Mouse (Mus musculus): ENCODE results near the gene Krt83.

The Krt83 gene

GRCm38 (mm10) chr15:101472952-101473528 lies 18.3 kb downstream of the Krt83 start, which contains the start of gene Krt86:
Gene Krt86 (plus strand): TSS chr15:101473478.
- no peak for DNase-seq (ENCODE audit: low spot score in 2 of 2)

DNA sequence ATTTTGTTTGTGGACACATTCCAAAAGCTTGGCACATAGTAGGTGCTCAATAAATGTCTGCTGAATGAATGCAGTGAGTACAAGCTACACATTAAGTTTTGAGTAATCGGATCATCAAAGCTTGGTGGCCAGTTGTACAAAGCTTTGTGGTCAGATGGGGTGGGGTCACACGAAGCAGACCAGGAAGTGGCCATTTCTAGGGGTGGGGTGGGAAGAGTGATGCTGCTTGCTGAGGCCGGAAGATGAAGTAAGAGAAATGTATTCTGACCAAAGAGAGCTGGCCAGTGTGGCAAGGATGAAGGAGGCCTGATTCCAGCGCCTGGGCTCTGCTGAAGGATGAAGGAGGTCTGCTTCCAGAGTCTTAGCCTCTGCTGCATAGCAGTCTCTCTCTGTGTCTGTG lies 22.2 kb downstream of the Krt83 start:
- no peak for DNase-seq (ENCODE audit: low spot score in 2 of 2)

DNA sequence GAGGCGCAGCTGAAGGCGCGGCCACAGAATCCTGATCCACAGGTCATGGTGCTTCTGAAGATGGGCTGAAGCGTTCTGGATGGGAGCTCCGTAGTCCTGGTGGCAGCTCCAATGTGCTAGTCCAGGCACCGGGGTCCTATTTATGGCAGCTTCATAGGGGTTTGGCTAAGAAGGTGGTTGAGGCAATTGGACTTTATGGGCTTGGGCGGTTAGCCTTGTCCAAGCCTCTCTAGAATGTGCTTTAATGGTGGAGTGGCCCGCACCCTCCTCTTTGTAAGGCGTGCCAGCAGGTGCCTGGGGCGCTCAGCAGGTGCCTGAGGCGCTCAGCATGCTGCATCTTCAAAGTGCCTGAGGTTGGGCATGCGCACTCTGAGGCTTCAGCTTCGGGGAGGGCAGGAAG lies 27.7 kb downstream of the Krt83 start, which contains the start of gene Krt81:
Gene Krt81 (minus strand): TSS at position 101 of the 400 bp plus-strand sequence.
- no peak for DNase-seq (ENCODE audit: low spot score in 2 of 2)

- no peak for DNase-seq (ENCODE audit: low spot score in 2 of 2)
These were observed 32.0 kb downstream of the Krt83 start for GRCm38 (mm10) chr15:101459283-101459682.

DNA sequence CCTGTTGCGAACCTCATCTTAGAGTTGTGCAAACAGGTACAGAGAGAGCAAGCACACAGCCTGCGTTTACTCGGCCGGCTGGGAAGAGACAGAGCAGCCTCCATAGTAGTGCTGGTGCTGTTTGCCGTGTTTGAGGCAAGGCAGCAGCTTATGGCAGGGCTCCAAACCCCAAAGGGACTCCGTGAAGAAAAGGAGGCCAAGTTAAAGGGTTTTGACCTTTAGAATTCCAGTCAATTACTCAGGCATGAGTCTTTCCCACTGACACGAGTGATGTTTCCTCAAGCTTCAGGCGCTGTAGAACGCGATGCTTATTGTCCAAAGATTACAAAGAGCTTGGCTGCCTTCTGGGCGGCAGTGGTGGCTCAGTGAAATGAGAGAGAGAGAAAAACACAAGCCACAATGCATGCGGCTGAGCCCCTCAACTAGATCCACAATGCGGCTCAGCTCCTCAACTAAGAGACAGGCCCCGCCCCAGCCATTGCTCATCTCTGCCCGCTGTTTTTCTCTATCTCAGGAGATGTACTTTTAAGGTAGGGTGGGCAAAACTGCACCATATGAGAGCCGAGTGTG lies 32.9 kb downstream of the Krt83 start:
- no peak for DNase-seq (ENCODE audit: low spot score in 2 of 2)

- DNase-seq (ENCODE audit: low spot score in 2 of 2): no peak
These were observed 35.4 kb downstream of the Krt83 start for GRCm38 (mm10) chr15:101455891-101456290.

DNA sequence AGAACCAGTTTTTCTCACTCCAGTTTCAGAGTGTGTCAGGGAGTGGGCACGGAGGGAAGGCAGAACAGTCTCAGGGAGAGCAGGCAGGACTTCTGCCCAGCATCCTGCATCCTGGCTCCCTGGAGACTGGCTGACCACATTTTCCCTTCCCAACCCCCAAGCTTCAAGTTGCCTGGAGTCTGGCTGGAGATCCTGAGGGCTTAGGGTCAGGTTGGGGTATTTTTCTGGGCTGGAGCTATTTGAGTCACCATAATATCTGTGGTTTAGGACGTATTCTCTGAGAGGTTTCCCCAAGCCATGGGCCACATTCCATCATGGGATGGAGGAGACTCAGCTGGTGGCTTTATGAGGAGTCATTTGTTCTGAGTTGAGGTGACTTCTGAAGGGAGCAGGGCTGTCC lies 36.0 kb downstream of the Krt83 start:
- DNase-seq (ENCODE audit: low spot score in 2 of 2): no peak

DNA sequence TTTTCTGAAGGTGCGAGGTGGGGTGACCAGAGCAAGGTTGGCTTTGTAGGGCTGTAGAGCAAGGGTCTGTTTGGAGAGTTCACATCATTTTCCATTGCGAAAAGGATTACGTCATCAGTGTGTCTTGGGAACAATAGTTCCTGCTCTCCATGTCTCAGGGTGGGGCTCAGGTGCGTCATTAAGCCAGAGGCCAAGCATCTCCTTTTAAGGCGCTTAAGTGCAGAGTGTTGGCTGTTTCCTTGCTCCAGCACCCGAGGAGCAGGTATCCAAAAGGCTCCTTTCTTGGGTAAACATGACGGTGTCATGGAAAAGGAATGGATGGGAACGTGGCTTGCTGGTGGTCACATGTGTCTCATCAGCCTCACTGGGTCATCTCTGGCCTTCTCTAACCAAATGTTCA lies 36.5 kb downstream of the Krt83 start:
- no peak for DNase-seq (ENCODE audit: low spot score in 2 of 2)

GRCm38 (mm10) chr15:101453093-101453736 lies 38.1 kb downstream of the Krt83 start:
- DNase-seq (ENCODE audit: low spot score in 2 of 2): peak; percentile 70 to 84

DNA sequence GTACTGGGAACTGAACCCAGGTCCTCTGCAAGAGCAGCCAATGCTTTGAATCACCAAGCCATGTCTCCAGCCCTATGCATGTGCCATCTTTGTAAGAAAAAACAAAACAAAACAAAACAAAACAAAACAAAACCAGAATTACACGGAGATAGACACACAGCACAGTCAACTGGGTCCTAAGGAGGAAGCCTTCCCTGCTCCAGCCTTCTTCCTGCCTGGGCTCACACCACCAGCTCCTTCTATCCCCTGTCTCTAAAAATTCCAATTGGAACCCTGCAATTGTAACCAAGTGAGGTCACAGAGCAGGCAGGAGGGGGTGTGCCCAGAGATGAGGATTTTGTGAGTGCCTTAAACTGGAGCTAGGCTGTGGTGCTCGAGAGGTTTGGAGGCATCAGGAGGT lies 43.9 kb downstream of the Krt83 start, which contains the start of gene Krt88:
Gene Krt88 (plus strand): TSS at position 301 of the 400 bp plus-strand sequence.
- no peak for DNase-seq (ENCODE audit: low spot score in 2 of 2)

DNA sequence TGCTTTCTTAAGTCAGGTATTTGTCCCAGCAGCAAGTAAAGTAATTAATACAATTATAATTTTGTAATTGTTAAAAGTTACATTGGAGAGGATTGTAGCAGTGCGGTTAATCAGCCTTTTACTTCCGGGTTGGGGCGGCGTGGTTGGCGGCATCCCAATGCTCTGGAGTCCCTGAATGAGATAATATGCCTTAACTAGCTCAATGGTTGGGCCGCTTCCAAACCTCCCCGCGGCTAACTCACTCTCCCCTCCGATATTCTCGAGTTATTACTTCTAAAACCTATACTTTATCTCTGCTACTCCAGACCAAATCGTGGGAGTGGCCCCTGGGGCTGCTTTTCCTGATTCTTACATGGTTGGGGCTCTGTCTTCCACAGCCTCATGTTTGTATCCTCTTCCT lies 44.7 kb downstream of the Krt83 start:
- no peak for DNase-seq (ENCODE audit: low spot score in 2 of 2)

GRCm38 (mm10) chr15:101440837-101441236 lies 50.5 kb downstream of the Krt83 start:
- DNase-seq (ENCODE audit: low spot score in 2 of 2): peak in 1 of 2 experiments; percentile 49

GRCm38 (mm10) chr15:101438555-101438954 lies 52.8 kb downstream of the Krt83 start, which contains the start of gene Krt87:
Gene Krt87 (minus strand): TSS chr15:101438804.
- no peak for DNase-seq (ENCODE audit: low spot score in 2 of 2)

DNA sequence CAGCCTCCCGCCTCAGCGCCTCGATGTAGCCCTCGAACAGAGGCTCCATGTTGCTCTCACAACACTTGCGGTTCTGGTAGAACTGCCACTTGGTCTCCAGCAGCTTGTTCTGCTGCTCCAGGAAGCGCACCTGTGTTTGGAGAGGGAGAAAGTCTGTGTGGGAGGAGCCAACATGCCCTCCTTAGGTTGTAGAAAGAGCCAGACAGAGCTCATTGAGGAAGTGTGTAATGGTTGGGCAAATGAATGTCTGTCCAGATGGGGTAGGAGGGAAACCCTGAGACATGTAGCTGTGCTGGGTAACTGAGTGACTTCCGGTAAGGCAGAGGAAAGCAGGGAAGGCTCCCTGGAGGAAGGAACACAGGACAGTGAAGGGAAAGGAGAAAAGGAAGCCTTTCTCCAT lies 54.7 kb downstream of the Krt83 start:
- no peak for DNase-seq (ENCODE audit: low spot score in 2 of 2)

Measured in right cerebral cortex, postnatal 10 days (tissue).